Mouse (Mus musculus): ENCODE results near the gene Rap1gap.

The Rap1gap gene

DNA sequence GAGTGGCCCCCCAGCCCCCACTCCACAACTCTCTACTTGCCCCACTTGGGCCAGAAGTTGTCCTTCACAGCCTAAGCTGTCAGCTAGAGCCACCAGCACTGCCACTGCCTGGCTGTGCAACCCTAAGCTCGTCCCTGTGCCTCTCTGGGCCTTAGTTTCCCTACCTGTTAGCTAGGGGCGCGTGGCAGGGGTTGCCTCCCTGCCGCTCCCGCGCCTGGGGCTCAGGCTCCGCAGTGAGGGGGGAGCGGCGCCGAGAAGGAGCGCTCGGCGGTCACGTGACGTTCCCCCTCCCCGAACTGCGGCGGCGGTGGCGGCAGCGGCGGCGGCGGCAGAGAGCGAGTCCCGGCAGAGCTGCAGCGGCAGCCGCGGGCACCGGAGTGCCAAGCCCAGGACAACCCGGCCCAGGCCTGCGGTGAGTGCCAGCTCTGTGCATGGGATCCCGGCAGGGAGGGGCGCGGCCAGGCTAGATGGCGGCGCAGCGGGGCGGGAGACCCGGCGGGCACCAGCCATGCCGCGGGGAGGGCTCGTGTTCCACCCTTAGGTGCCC lies at the start of gene Rap1gap:
Gene Rap1gap, plus strand, starts transcription at position 294 of the 547 bp plus-strand sequence.
- WGBS, result 1% methylated on average over 44 of the region's 44 CpGs

DNA sequence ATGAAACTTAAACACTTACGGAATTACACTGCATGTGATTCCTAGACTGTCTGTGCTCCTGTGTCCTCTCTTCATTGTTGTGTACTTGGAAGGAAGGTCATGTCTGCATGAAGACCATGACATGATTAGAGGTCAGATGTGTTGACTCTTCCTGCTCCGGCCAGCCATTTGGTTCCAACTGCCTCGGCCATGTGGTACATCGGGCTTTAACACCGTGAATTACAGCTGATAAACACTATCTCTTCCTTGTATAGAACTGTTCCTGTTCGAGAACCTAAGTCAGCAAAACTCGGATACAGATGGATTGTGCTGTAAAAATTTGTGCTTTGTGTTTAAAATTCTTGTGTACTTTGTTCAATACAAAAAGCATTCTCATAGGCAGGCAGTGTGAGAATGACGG lies 41.7 kb upstream of the Rap1gap start:
- 86% methylated on average over 8 of the region's 8 CpGs for WGBS

DNA sequence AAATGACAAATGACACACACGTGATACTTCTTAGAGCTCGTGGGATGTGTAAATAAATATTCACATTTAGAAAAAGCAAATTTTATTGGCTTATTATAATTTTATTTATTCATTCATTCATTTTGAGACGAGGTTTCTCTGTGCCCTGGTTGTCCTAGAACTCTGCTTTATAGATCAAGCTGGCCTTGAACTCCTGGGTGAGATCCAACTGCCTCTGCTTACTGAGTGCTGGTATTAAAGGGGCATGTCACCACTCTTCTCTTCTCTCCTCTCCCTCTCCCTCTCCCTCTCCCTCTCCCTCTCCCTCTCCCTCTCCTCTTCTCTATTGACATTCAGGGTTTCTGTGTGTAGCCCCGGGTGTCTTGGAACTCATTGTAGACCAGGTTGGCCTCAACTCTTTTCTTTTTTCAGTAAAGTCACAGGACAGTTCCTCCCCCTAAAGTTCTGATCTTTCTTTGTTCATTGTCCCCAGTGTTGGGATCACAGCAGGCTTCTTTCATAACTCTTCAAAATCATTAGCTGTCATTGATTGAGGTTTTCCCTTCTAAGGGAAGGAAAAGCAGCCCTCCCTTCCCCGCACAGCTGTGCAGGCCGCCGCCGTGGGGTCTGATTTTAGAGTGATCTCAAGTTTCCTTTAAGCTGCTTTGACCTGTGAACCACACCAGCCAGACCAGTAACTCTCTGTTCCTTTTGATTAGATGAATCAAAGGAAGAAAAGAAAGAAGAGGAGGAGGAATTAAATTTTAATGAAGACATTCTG lies 36.9 kb upstream of the Rap1gap start:
- WGBS, result 51% methylated on average over 8 of the region's 8 CpGs

DNA sequence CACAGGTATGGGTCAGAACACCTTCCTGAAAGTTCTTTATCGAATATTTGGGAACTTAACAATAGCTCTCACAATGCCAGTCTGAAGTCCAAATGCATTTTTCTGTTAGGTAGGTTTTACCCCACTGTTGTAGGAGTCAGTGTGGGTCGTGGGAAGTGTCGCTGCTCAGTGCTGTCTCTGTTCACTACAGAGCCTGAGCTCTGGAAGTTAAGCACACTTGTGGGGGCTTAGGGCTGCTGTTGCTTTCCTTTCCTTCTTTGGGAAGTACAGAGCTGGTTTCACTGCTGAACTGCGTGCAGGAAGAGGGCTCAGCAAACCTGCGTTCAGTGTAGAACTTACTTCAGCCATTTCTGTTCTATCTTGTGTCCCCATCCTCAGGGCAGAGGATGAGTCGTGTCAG lies 36.1 kb upstream of the Rap1gap start:
- WGBS, result 50% methylated on average over 6 of the region's 6 CpGs

DNA sequence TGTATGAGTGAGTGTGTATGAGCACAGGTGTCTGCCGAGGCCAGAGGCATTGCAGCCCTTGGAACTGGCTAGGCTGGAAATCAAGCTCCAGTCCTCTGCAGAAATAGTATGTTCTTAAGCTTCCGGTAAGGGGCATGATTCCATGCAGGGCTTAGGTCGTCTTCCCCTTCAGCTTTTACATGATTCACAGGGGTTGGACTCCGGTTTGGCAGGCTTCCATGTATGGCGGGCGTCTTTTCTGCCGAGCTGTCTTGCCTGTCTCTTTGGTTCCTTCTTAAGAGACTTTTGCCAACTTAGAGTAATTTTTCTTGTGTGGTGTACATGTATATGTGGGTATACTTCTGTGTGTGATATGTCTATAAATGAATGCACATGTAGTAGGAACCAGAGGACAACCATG lies 35.2 kb upstream of the Rap1gap start:
- WGBS, result 40% methylated on average over 7 of the region's 7 CpGs

DNA sequence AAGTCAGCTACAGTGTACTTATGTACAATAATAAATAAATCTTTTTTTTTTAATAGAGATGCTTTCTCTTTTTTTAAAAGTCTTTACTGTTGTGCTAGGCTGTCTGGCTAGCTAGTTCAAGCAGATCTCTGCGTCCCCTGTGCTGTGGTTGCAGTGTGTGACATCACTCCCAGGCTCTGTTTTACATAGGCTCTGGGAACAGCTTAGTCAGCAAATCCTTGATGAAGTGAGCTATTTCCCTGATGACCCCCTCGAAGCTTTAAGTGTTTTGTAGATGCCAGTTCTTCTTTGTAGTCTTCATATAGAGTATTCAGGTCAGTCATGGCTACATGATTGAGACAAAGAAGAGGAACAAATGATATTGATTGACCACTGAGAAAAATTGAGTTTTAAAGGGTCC lies 34.4 kb upstream of the Rap1gap start:
- 87% methylated on average over 2 of the region's 2 CpGs for WGBS

DNA sequence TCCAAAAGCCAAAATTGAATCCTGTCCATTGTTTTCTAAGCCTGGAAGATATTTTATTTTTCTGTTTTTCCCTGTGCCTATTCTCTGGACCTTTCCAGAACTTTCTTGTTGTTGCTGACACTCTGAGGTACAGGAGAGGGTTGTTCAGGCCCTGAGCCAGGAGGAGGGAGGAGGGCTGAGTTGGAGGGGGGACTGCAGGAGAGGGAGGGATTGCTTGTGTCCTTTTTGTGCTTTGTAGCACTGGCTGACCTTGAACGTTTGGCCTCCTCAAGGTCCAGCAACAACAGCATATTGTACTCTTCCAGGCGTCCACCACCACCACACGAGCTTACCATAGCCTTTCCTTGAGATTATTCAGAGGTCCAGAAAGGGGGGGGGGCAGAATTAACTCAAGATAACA lies 32.9 kb upstream of the Rap1gap start:
- 61% methylated on average over 3 of the region's 3 CpGs for WGBS

DNA sequence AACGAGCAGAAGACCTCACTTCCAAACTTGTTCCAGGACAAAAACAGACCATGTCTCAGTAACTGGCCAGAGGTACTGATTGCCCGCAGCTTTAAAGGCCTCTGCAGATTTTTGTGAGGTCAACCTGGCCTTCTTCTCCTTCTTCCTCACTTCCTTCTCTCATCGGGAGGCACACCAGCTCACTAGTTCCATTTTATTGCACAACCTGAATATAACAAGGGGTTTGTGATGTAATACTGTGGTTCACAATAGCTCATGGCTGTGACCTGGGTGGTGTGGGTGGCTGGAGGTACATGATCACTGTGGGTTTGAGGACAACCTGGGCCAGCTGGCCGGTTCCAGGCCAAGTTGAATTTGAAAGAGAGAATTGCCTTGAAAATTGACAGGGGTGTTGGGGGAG lies 31.1 kb upstream of the Rap1gap start:
- WGBS, result 84% methylated on average over 4 of the region's 4 CpGs

DNA sequence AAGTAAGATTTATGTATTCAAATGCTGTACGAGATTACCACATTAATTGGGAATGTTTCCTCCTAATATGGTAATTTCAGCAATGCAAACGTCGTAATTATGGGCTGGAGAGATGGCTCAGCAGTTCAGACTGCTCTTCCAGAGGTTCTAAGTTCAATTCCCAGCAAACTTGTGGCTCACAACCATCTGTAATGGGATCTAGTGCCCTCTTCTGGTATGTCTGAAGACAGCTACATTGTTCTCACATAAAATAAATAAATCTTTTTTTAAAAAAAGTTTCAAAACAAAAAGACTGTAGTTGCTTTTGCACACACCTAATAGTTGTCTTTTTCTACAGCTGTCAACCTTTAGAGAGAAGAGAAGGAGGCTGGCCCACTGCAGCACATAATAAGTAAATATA lies 27.9 kb upstream of the Rap1gap start:
- 79% methylated on average over 3 of the region's 3 CpGs for WGBS

DNA sequence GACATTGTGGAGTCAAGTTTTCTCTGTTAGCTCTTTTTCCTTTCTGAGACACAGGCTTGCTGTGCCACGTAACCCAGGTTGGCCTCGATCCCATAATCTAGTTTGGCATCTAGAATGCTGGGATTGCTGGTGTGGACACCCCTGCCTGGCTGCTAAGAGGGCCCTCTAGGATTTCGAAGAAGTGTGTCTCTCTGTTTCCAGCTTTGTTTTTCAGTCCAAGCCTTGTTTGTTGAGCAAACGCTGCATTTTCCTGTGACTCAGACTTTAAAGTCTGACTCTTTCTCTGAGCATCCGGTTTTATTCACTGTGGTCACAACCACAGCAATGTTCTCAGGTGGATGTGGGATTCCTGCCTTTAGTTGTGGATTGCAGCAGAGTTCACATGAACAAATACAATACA lies 23.0 kb upstream of the Rap1gap start:
- WGBS, result 26% methylated on average over 5 of the region's 5 CpGs

DNA sequence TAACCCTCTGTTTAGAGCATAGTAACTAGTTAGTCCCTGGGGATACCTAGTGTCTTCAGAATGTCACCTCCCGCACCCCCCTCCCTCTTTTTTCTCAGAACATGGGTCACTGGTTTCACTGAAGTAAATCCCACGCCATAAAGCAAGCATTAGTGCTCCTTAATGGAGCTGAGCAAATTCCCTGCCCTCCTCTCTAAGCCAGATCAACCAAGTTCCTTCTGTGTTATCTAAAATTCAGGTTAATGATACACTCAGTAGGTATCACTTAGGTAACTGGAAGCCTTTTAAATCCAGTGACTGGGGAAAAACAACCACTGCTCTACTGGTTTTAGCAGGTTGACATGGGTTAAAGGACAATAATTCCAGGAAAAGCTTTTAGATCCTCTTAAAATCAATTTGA lies 22.4 kb upstream of the Rap1gap start:
- WGBS, result 85% methylated on average over 2 of the region's 2 CpGs

DNA sequence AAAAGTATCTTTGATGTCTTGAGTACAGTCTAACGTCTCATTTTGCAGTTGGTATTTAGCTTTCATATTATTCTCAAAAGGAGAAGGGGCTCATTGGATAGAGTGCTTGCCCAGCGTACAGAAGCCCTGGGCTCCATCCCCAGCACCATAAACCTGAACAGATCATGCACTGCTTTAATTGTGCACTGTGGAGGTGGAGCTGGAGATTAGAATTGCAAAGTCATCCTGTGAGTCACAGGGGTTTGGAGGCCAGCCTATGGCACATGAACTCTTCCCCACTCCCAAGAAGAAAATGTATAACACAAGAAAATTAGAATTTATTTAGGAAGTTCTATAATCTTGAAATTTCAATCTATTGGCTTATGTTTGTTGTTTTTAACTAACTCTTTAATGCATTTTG lies 21.1 kb upstream of the Rap1gap start:
- 45% methylated on average over 2 of the region's 2 CpGs for WGBS

DNA sequence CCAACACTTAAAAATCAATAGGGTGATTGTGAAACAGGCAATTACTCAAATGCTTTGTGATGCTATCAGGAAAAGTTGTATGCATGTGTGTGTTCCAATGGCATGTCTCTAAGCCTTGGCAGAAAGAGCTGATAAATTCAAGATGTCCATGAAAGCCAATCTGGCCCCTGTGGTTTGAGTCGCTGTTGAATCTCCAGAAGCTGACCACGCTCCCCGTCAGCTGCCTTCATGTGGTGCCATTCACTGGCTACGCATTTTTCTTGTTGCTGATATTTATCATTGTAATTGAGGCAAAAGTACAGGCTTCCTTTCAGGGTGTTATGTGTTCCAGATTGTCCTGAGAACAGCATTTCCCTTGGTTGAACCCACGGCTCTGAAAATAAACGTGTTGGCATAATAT lies 16.9 kb upstream of the Rap1gap start:
- WGBS, result 59% methylated on average over 6 of the region's 6 CpGs

DNA sequence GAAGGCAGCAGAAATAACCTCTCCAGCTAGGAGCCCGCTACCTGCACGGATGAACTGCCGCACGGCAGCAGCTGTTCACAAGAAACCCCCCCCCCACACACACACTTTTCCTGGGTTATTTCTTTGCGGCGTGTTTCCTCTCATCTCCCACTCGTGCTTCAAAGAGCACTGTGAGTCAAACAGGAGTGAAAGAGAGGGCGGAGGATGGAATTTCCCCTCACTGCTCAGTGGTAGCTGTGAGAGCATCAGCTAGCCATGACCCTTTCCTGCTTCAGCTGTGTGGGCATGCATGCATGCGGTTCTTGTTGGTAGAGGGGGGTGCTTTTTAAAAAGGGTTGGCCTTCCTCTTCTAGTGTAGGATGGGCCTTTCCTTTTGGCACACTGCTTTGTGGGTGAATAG lies 16.3 kb upstream of the Rap1gap start:
- WGBS, result 47% methylated on average over 9 of the region's 9 CpGs

DNA sequence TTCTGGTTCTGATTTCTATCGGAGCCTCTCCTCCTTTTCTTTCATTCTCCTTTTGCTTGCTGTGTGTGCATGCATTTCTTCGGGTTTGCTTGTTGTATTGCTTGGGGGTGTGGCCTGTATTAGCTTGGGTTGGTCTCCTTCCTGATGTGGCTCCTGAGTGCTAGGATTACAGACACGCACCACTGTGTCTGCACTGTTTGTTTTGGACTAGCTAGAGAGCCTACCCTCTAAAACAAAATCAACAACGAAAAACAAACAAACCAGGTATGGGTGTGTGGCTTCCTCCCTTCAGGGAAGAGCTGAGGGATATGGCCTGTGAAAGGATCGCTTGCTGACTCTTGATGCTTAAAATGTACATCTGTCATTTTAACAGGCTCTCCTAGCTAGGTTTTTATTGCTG lies 13.6 kb upstream of the Rap1gap start:
- 74% methylated on average over 5 of the region's 5 CpGs for WGBS

DNA sequence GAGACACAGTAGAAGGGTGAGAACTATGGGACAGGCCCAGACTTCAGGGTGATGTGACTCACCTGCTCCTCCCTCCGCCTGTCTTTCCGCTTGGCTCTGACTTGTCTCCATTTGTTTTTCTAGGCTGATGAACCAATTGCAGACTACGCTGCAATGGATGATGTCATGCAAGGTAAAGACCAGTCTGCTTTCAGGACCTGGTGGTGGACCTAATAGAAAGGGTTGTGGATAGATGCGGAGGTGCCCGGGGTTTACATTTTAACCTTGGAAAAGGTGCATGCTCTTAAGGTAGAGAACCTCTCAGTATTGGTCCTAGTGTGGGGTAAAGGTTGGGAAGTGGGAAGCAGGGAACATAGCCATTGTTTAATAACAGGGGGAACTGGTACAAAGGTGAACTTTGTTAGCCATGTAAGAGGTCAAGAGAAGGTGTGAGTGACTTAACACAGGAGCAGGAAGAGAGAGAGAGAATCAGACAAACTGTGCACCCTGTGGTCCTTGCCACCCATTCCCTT lies 11.6 kb upstream of the Rap1gap start:
- 87% methylated on average over 5 of the region's 5 CpGs for WGBS

DNA sequence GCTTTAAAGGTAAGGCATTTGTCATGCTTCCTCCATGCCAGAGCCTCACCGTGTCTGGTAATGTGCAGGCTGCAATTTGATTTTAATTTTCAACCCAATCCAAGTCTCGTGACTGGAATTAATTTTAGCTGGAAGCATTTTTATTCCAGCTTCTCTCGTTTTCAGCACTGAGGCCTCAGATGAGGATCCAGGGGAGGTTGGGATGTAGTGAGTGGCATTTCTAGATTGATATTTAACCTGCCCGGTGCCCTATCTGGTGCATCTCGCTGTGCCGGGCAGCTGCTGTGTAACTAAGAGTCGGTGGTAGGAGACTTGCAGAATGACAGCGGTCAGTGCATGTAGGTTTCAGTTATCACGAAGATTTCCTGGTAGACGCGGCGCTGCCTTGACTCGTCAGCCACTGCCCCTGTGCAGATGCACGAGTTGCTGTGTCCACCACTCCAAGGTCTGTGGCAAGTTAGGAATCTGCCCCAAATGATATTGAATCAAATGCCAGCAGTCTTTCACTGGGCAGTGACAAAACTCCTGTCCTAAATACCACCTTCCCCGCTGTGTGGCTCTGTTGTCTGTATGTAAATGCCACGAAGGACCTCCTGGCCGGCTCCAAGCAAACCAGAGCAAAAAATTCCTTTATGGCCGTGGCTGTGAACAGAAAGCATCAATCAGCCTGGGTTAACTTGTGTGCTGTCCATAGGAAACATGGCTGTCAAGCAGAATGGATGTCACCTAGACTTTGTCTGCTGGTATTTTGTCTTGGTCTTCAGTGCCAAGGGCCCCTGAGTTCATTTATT lies 9.1 kb upstream of the Rap1gap start:
- 75% methylated on average over 18 of the region's 18 CpGs for WGBS

DNA sequence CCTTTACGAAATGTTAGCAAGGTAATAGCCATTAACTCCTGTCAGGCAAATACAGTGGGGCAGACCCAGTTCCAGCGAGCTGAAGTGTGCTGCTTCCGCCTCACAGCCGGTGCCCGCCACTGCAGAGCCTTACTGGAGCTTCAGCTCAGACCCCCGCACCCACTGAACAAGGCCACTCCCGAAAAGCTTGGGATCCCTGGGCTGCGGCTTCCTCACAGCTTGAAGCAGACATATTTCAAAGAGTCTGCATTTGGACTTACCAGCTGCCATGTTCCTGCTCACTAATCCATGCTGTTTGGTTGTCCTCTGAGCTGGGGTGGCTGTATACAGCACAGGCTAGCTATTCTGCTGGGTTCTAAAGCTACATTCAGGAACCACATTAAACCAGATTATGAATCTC lies 6.9 kb upstream of the Rap1gap start:
- WGBS, result 75% methylated on average over 8 of the region's 8 CpGs

DNA sequence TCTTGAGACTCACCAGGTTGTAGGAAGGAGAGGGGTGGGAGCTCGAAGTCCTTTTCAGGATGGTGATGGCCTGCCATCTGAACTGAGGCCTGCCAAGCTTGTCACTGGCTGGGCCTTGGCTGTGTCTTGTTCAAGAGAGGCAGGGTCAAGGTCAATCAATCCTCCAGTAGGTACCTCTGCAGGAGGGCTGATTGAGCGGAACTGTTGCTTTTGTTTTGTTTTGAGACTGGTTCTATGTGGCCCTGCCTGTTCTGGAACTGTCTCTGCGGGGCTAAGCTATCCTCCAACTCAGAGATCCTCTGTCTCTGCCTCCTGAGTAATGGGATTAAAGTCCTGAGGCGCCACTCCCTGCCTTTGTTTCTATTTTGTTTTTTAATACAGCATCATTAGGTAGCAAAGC lies 5.0 kb upstream of the Rap1gap start:
- WGBS, result 91% methylated on average over 4 of the region's 4 CpGs

DNA sequence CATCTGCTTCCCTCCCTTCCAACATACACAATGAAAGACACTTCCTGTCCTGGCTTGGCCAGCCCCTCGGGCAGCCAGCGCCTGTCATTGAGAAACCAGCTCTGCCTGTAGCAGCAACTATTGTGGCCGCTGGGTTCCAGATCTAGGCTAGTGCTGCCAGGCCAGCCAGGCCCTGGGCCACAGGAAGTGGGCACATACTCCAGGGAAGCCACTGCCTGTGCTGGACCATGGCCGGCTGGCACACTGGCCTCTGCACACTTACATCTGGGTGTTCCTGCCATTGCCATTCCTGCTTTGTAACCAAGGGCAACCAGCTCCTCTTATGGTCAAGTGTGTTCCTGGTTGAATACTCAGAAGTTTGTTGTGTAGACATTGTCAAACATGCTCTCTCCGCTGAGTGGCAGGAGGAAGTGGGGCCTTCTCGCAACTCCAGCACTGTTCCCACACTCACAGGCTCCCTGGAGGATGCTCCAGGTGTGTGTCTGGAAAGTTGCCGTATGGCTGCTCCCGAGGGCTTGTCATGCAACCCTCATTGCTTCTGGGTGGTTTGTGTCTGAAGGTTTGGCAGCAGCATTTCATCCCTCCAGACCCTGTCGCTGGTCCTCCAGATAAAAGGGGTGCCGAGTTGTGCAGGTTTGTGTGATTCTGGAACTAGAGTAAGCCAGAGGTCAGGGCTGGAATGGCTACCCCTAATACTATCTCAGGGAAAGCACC lies 4.0 kb upstream of the Rap1gap start:
- WGBS, result 59% methylated on average over 10 of the region's 10 CpGs

DNA sequence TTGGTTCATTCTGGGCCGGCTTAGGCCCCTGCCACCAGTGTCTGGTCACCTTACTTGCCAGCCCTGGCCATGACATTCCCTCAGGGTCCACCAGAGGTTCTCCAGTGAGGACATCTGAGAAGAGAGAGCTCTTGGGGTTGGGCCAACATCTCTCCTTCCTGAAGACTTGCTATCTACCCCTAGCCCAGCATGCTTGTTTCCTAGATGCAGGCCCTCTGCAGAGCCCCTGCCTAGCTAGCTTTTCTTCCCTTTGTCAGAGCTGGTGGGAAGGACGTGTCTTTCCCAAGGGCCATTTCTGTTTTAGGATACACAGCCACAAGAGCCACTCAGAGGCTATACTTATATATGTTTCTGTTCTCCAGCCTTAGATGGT lies 3.5 kb upstream of the Rap1gap start:
- WGBS, result 52% methylated on average over 2 of the region's 2 CpGs

DNA sequence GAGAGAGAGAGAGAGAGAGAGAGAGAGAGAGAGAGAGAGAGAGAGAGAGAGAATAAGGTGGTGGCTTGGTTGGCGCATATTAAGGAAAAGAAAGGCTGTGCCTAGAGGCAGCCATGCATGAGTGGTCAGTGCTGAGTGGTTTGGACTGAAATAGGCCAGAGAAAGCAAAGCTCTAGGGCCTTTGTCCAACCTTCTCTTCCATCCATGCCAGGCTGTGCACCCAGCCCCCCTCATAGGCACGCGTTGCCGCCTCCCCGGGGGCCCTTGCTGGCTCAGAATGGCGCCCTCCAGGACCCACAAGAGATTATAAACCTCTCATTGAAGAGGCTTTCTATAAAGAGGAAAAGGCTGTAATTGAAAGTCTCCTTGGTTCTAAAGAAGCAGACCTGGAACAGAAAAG lies 3.0 kb upstream of the Rap1gap start:
- WGBS, result 56% methylated on average over 6 of the region's 6 CpGs
